Comparison of ENCODE assay signal across 27 mouse cellular contexts in the genomic region with DNA sequence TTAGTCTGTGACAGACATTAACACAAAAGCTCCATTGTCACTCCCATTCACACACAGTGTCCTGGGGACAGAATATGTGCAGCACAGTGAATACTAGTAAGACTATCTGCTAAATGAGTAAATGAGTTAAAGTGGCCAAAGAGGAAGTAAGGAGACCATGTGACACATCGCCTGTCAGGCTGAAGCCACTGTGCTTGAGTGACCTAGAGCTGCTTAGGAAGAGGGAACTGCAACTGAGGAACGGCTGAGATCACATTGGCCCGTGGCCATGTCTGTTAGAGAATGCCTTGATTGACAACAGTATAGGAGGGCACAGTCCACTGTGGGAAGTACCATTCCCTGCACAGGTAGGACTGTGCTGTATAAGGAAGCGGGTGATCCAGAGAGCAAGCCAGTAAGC.
DNase-seq lines count a peak whose midpoint lies in the region; ATAC-seq and TF ChIP-seq lines count a peak whose summit lies in the region.
"Had no signal": no experiment of that assay in that cellular context is flagged by ENCODE, and none has a peak within 500 bp of the region (broad histone marks: within the 10 kb centered on the region; RNA-seq: fewer than 3 reads in every experiment).

No protein-coding gene starts in this region.

- TF ChIP-seq POLR2A in CH12.LX (IDR thresholded peaks at IDR 0.05; ENCODE audit: low read depth, low read length), result no peak

- TF ChIP-seq RAD21 in CH12.LX (IDR thresholded peaks at IDR 0.05; ENCODE audit: low read depth, low read length), result no peak

- no peak overlapping the region for H3K4me2 ChIP-seq in hindbrain, embryonic 16.5 days (ENCODE audit: low read length)
- H3K4me2 ChIP-seq in hindbrain, embryonic 14.5 days (replicated peaks), result no peak overlapping the region
- no peak overlapping the region for H3K4me2 ChIP-seq in CH12.LX (ENCODE audit: insufficient read depth, low read depth, poor library complexity, severe bottlenecking)
- H3K4me2 ChIP-seq: forebrain, embryonic 13.5 days; heart, embryonic 13.5 days; hindbrain, embryonic 12.5 days; limb, embryonic 15.5 days; liver, embryonic 13.5 days; midbrain, embryonic 12.5 days; stomach, embryonic 15.5 days had no signal

- no peaks in the 10 kb centered on the region for H3K9me3 ChIP-seq in hindbrain, embryonic 16.5 days (ENCODE audit: control insufficient read depth, low read length)
- no peaks in the 10 kb centered on the region for H3K9me3 ChIP-seq in hindbrain, embryonic 14.5 days (ENCODE audit: control insufficient read depth, low read length)
- peaks cover 5% of the 10 kb centered on the region for H3K9me3 ChIP-seq in CH12.LX (replicated peaks; ENCODE audit: low read length)
- H3K9me3 ChIP-seq: forebrain, embryonic 13.5 days; heart, embryonic 13.5 days; hindbrain, embryonic 12.5 days; limb, embryonic 10.5 days; limb, embryonic 15.5 days; liver, embryonic 13.5 days; midbrain, embryonic 12.5 days; stomach, embryonic 15.5 days had no signal

- no peak overlapping the region for H3K9ac ChIP-seq in hindbrain, embryonic 16.5 days (ENCODE audit: low read depth, low read length)
- H3K9ac ChIP-seq in hindbrain, embryonic 14.5 days, result no peak overlapping the region
- H3K9ac ChIP-seq in CH12.LX (ENCODE audit: insufficient read depth, low read depth), result no peak overlapping the region
- H3K9ac ChIP-seq: forebrain, embryonic 13.5 days; heart, embryonic 13.5 days; hindbrain, embryonic 12.5 days; limb, embryonic 15.5 days; liver, embryonic 13.5 days; midbrain, embryonic 12.5 days; stomach, embryonic 15.5 days had no signal

- H3K36me3 ChIP-seq in hindbrain, embryonic 16.5 days (ENCODE audit: control insufficient read depth, insufficient read depth, low read length), result no peaks in the 10 kb centered on the region
- H3K36me3 ChIP-seq in hindbrain, embryonic 14.5 days (replicated peaks; ENCODE audit: control insufficient read depth, insufficient read depth), result no peaks in the 10 kb centered on the region
- no peaks in the 10 kb centered on the region for H3K36me3 ChIP-seq in CH12.LX (replicated peaks in 1 of 2; ENCODE audit: control insufficient read depth in 1 of 2, insufficient read depth in 1 of 2, low read length in 1 of 2)
- H3K36me3 ChIP-seq: heart, embryonic 13.5 days; hindbrain, embryonic 12.5 days; limb, embryonic 10.5 days; limb, embryonic 15.5 days; liver, embryonic 13.5 days; midbrain, embryonic 12.5 days; stomach, embryonic 15.5 days had no signal

- H3K4me3 ChIP-seq in hindbrain, embryonic 16.5 days (ENCODE audit: low read length), result no peak overlapping the region
- no peak overlapping the region for H3K4me3 ChIP-seq in hindbrain, embryonic 14.5 days (replicated peaks; ENCODE audit: low read length)
- no peak overlapping the region for H3K4me3 ChIP-seq in CH12.LX (replicated peaks in 1 of 3; ENCODE audit: low read depth in 2 of 3, low read length in 2 of 3, poor library complexity in 1 of 3)
- no peak overlapping the region for H3K4me3 ChIP-seq in left cerebral cortex, adult 2 months
- H3K4me3 ChIP-seq: forebrain, embryonic 13.5 days; heart, embryonic 13.5 days; hindbrain, embryonic 12.5 days; limb, embryonic 10.5 days; limb, embryonic 15.5 days; liver, embryonic 13.5 days; midbrain, embryonic 12.5 days; stomach, embryonic 15.5 days had no signal

- no peaks in the 10 kb centered on the region for H3K4me1 ChIP-seq in hindbrain, embryonic 16.5 days (ENCODE audit: control insufficient read depth, insufficient read depth, low read depth, low read length)
- 0 out of 2 replicates have a peak, but pooled peaks cover 5% of the 10 kb centered on the region for H3K4me1 ChIP-seq in hindbrain, embryonic 14.5 days (replicated peaks; ENCODE audit: control insufficient read depth, insufficient read depth, low read length)
- H3K4me1 ChIP-seq in CH12.LX (ENCODE audit: control insufficient read depth in 1 of 2, insufficient read depth in 2 of 2), result peaks cover 0 to 5% of the 10 kb centered on the region in 2 experiments; a peak in 1 of 4 replicates
- H3K4me1 ChIP-seq: forebrain, embryonic 13.5 days; limb, embryonic 10.5 days; midbrain, embryonic 12.5 days; stomach, embryonic 15.5 days had no signal

- H3K79me2 ChIP-seq in CH12.LX (replicated peaks; ENCODE audit: control insufficient read depth, extremely low read depth, insufficient read depth, poor library complexity, severe bottlenecking), result no peaks in the 10 kb centered on the region

- dilution Hi-C loops in CH12.LX (cut with MboI; ENCODE audit: extremely low pct_ligation_motif_present, extremely low pct_unique_long_range_greater_than_20kb, low sequenced_read_pairs), result no loop called here

- TF ChIP-seq CTCF in CH12.LX (conservative IDR thresholded peaks at IDR 0.05 in 1 of 2, IDR thresholded peaks at IDR 0.05 in 1 of 2; ENCODE audit: low read depth in 2 of 2, low read length in 2 of 2), result no peak
- no peak for TF ChIP-seq CTCF in left cerebral cortex, adult 2 months (IDR thresholded peaks at IDR 0.05)

- no peaks in the 10 kb centered on the region for H3K27me3 ChIP-seq in hindbrain, embryonic 16.5 days (replicated peaks; ENCODE audit: control insufficient read depth, insufficient read depth, low read length)
- no peaks in the 10 kb centered on the region for H3K27me3 ChIP-seq in hindbrain, embryonic 14.5 days (ENCODE audit: control insufficient read depth, insufficient read depth, low read length)
- H3K27me3 ChIP-seq in CH12.LX (replicated peaks), result peaks cover 40% of the 10 kb centered on the region
- H3K27me3 ChIP-seq: forebrain, embryonic 13.5 days; heart, embryonic 13.5 days; hindbrain, embryonic 12.5 days; limb, embryonic 15.5 days; liver, embryonic 13.5 days; midbrain, embryonic 12.5 days; stomach, embryonic 15.5 days had no signal

- H3K27ac ChIP-seq in hindbrain, embryonic 16.5 days (ENCODE audit: low read depth, low read length), result no peak overlapping the region
- no peak overlapping the region for H3K27ac ChIP-seq in hindbrain, embryonic 14.5 days
- H3K27ac ChIP-seq in CH12.LX (ENCODE audit: insufficient read depth, low read depth), result no peak overlapping the region
- H3K27ac ChIP-seq in left cerebral cortex, adult 2 months, result no peak overlapping the region
- H3K27ac ChIP-seq: forebrain, embryonic 13.5 days; hindbrain, embryonic 12.5 days; limb, embryonic 10.5 days; limb, embryonic 15.5 days; liver, embryonic 13.5 days; midbrain, embryonic 12.5 days; stomach, embryonic 15.5 days had no signal

- intact Hi-C loops in left cerebral cortex, adult 2 months (cut with DNase I), result loop anchor here (5.0 kb wide), 1 partner anchor 255 kb away; no protein-coding TSS in a partner anchor

- 0 out of 2 replicates have a peak, but pooled peaks have one; percentile 24 for ATAC-seq in hindbrain, embryonic 16.5 days
- ATAC-seq in hindbrain, embryonic 14.5 days (ENCODE audit: low FRiP score), result no peak
- ATAC-seq in megakaryocyte progenitor cell, adult 5-6 weeks (replicated peaks; ENCODE audit: poor library complexity), result peak; percentile 48
- ATAC-seq: forebrain, embryonic 13.5 days; intestine, postnatal 0 days had no signal

- TF ChIP-seq EP300 in CH12.LX (IDR thresholded peaks at IDR 0.05; ENCODE audit: low read length), result no peak

- WGBS in hindbrain, embryonic 16.5 days, result 76% methylated on average over 4 of the region's 4 CpGs
- WGBS in hindbrain, embryonic 14.5 days, result 83% methylated on average over 4 of the region's 4 CpGs

- in situ Hi-C loops in CH12.LX (cut with MboI; ENCODE audit: low pct_ligation_motif_present, low pct_unique_long_range_greater_than_20kb, low sequenced_read_pairs), result no loop called here

- no peak for DNase-seq in hindbrain, embryonic 14.5 days (ENCODE audit: low spot score)
- DNase-seq in CH12.LX (ENCODE audit: extremely low read depth), result peak; percentile 45
- peak; percentile 13 for DNase-seq in c-Kit-positive CD71-negative TER-119-negative erythroid progenitor cells, embryonic 14.5 days (ENCODE audit: low read depth)
- DNase-seq in urinary bladder, postnatal 4 days (ENCODE audit: low spot score in 2 of 2), result no peak
- no peak for DNase-seq in left cerebral cortex, adult 2 months (ENCODE audit: extremely low spot score in 1 of 2, low spot score in 2 of 2)
- DNase-seq: adrenal gland, postnatal 14 days; cerebellum, adult 2 months; cerebellum, postnatal 14 days; gastrocnemius, postnatal 14 days; heart, adult 11 months; kidney, adult 9 months; kidney, postnatal 10 days; layer of hippocampus, adult 9-11 months; liver, embryonic 13.5 days; lung, adult 18-20 months; lung, postnatal 14 days; right cerebral cortex, postnatal 14 days had no signal

TF ChIP-seq in CH12.LX, 34 proteins besides CTCF, POLR2A, EP300 and RAD21:
- TF ChIP-seq USF1 (IDR thresholded peaks at IDR 0.05; ENCODE audit: low read depth, low read length), result peak; percentile 7; the same call in 1 of the 2 replicates
- TF ChIP-seq GABPA (IDR thresholded peaks at IDR 0.05; ENCODE audit: insufficient replicate concordance, low read depth, low read length), result no peak
TF ChIP-seq in CH12.LX: peak in this region for 1.

Comparison
In these comparisons a context has a peak if more than half of its experiments do, and no peak if none do; other contexts are left out.
1. DNase-seq: peak in CH12.LX (single experiment) and c-Kit-positive CD71-negative TER-119-negative erythroid progenitor cells, embryonic 14.5 days (single experiment); none in hindbrain, embryonic 14.5 days (single experiment), urinary bladder, postnatal 4 days (0 of 2) and left cerebral cortex, adult 2 months (0 of 2).